Mouse (Mus musculus) ES-E14 (cell line): ENCODE measurements at regions not wholly inside any gene's neighbourhood (a gene's known extent, or its start where the extent isn't known, plus 50 kb on each side); places are given as distances from the start of the nearest gene placed in this dataset.

Experiments
- DNase-seq: peaks from one replicate; pipeline ENCODE4 v3.0.0-alpha.2; 2013; ENCODE audit warnings: low read depth, low spot score
- H3K27ac ChIP-seq: 2 replicates; pipeline ENCODE4 v1.5.1; 2012; ENCODE audit warnings: low read depth, mild to moderate bottlenecking, low read length, moderate library complexity, mixed read lengths; ENCODE audit not compliant: poor library complexity, insufficient read depth, severe bottlenecking
- H3K36me3 ChIP-seq: 2 replicates; pipeline ENCODE4 v1.6.1; 2012; ENCODE audit warnings: mild to moderate bottlenecking, low read length, moderate library complexity, mixed read lengths; ENCODE audit not compliant: control insufficient read depth, poor library complexity, insufficient read depth, severe bottlenecking
- H3K4me1 ChIP-seq, 2 experiments: fragments of 150-350 bp in 1 of 2; sonication (generic) in 1 of 2; 2 replicates each; pipeline ENCODE4 v1.6.1; 2012; ENCODE audit warnings: low read length in 2 of 2, mild to moderate bottlenecking in 1 of 2, mixed read lengths in 1 of 2; ENCODE audit not compliant: control insufficient read depth in 2 of 2, insufficient read depth in 2 of 2, poor library complexity in 1 of 2
- H3K4me3 ChIP-seq, 2 experiments: fragments of 150-350 bp in 1 of 2; sonication (generic) in 1 of 2; 2 replicates each; pipeline ENCODE4 v1.5.1; 2012; ENCODE audit warnings: low read length in 2 of 2, low read depth in 1 of 2, mild to moderate bottlenecking in 1 of 2, mixed read lengths in 1 of 2; ENCODE audit not compliant: insufficient read depth in 1 of 2, poor library complexity in 1 of 2, severe bottlenecking in 1 of 2
- H3K9ac ChIP-seq: 2 replicates; pipeline ENCODE4 v1.6.1; 2012; ENCODE audit warnings: low read depth, mild to moderate bottlenecking, low read length, mixed read lengths; ENCODE audit not compliant: poor library complexity, insufficient read depth, severe bottlenecking
- H3K9me3 ChIP-seq: fragments of 150-350 bp; sonication (generic); 2 replicates; pipeline ENCODE4 v1.6.1; 2012; ENCODE audit warnings: low read depth, mild to moderate bottlenecking, low read length; ENCODE audit not compliant: control insufficient read depth, insufficient read depth
- CHD2 ChIP-seq: IDR thresholded peaks from 2 replicates; pipeline ENCODE4 v1.6.1; 2014; ENCODE audit warnings: mild to moderate bottlenecking, low read depth, low read length, inconsistent platforms
- HCFC1 ChIP-seq: IDR thresholded peaks from 2 replicates; pipeline ENCODE4 v1.6.1; 2012; ENCODE audit warnings: low read length, inconsistent platforms, borderline replicate concordance; ENCODE audit not compliant: insufficient read depth
- MAFK ChIP-seq: IDR thresholded peaks from 2 replicates; pipeline ENCODE4 v1.6.1; 2014; ENCODE audit warnings: mild to moderate bottlenecking, low read depth, low read length, inconsistent platforms; ENCODE audit not compliant: insufficient read depth
- ZC3H11A ChIP-seq: IDR thresholded peaks from 2 replicates; pipeline ENCODE4 v1.6.1; 2012; ENCODE audit warnings: low read depth, mild to moderate bottlenecking, inconsistent platforms, low read length, borderline replicate concordance
- ZNF384 ChIP-seq: IDR thresholded peaks from 2 replicates; pipeline ENCODE4 v1.6.1; 2012; ENCODE audit warnings: low read depth, low read length, inconsistent platforms
- in situ Hi-C, 2 experiments: fragments of 600-800 bp; cut with MboI; formaldehyde crosslinking; loops; one replicate each; pipeline ENCODE4 v1.15.1; 2025; ENCODE audit warnings: low sequenced_read_pairs in 2 of 2, inconsistent platforms in 1 of 2; ENCODE audit not compliant: unreplicated experiment in 2 of 2

DNA sequence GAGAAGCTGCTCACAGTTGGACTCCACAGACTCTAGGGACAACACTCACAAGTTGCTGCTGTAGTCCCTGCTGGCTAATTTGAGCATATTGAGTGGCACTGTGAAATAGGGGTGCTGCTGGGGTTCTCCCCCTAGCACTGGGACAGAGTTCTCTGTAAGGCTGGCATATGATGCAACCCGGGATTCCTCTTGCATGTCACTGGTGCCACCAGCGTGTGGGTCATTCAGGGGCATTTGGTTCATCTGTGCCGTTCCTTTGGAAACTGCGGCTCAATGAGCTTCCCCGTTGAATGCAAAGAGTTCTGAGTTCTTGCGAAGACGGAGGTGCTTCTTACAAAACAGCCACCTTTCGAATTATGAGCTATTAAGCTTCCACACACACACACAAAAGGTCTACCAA is 486.6 kb upstream of the Gm19410 start:
- H3K9me3 ChIP-seq: no peaks in the 10 kb centered on the region
- no peak overlapping the region for H3K4me3 ChIP-seq
- DNase-seq: no peak
- no peak for TF ChIP-seq ZNF384
- TF ChIP-seq CHD2: no peak
- no peaks in the 10 kb centered on the region for H3K36me3 ChIP-seq
- in situ Hi-C loops: no loop called here
- H3K9ac ChIP-seq: no peak overlapping the region
- no peak overlapping the region for H3K27ac ChIP-seq
- no peaks in the 10 kb centered on the region for H3K4me1 ChIP-seq

DNA sequence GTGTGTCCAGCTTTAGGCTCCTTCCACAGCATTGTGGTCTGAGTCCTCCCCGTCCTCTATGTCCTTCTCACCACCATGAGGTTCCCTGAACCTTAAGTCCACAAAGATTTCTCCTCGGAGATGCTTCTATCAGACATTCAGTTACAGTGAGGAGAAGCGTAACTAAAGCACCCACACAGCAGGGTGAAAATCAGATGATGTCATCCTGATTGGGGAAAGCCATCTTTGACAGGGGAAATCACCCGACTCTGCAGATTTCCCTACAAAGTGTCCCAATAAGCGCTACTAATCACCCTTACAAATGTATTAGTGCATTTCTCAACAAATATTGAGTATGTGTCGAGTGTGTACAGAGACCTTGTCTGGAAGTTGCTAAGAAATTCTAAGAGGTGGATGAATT is 484.8 kb upstream of the Gm19410 start:
- H3K4me1 ChIP-seq: no peaks in the 10 kb centered on the region
- H3K9ac ChIP-seq: no peak overlapping the region
- H3K27ac ChIP-seq: no peak overlapping the region
- in situ Hi-C loops: no loop called here
- H3K4me3 ChIP-seq: no peak overlapping the region
- no peaks in the 10 kb centered on the region for H3K9me3 ChIP-seq
- DNase-seq: no peak
- H3K36me3 ChIP-seq: no peaks in the 10 kb centered on the region
- TF ChIP-seq CHD2: no peak
- no peak for TF ChIP-seq HCFC1
- no peak for TF ChIP-seq ZC3H11A
- no peak for TF ChIP-seq MAFK
- no peak for TF ChIP-seq ZNF384

DNA sequence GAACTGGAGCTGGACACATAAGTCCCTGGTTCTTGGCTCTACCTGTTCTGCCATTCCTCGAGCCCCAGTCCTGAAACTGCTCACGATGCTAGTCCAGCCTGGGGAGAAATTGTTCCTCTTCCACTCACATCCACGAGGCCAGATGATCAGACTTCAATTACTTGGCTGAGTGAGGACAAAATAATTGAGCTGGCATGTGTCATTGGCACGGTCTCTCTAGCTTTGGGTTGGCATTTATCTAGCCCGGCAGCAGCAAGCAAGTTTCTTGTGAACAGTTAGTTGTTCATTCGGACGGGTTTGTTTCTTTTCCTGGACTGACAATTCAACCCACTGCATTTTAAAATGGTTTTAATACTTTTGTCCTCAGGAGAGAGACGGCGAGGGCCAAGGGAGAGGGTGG is 482.2 kb upstream of the Gm19410 start:
- DNase-seq: no peak
- no peak for TF ChIP-seq MAFK
- TF ChIP-seq ZC3H11A: no peak
- TF ChIP-seq CHD2: no peak
- TF ChIP-seq ZNF384: no peak
- no peak for TF ChIP-seq HCFC1
- no peak overlapping the region for H3K9ac ChIP-seq
- H3K4me1 ChIP-seq: no peaks in the 10 kb centered on the region
- no peaks in the 10 kb centered on the region for H3K9me3 ChIP-seq
- no peaks in the 10 kb centered on the region for H3K36me3 ChIP-seq
- no peak overlapping the region for H3K27ac ChIP-seq
- H3K4me3 ChIP-seq: no peak overlapping the region
- in situ Hi-C loops: no loop called here

DNA sequence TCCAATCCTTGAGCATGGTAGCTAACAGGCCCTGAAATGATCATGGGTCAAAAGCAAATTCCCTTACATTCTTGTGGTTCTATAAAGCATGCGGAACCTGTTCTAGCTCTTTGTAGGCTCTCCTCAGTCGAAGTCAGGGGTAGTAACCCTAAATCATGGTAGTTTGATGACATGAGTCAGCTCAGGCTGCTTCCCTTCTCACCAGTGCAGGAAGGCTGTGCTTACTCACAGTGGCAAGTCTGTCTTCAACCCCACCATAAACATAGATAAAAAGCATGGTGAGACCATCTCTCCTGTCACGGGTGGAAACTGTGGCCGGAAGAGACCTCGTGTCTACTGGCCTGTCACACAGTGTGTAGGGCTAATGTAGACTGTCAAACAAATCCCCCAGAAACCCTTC is 476.6 kb upstream of the Gm19410 start:
- H3K4me3 ChIP-seq: no peak overlapping the region
- TF ChIP-seq CHD2: no peak
- no peak for TF ChIP-seq ZC3H11A
- in situ Hi-C loops: no loop called here

DNA sequence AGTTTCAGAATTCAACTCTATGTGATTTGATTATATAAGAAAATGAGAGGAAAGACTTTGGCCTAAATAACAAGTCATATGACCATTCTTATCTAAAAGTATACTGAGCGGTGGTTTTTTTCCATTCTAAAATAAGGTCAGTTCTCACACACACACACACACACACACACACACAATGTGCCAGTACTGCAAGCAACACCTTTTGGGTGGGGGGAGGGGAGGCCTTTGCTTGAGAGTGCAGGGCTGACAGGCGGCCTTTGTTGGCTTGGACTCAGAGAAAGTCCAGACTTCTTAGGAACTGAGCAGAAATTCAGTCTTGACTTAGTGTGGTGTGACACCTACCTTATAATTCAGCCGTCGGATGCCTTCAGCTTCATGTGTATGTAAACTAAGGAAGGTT is 475.6 kb upstream of the Gm19410 start:
- Histone ChIP-seq H3K36me3 (no peaks in the 10 kb centered on the region), H3K9me3 (no peaks in the 10 kb centered on the region), H3K9ac (no peak overlapping the region), H3K4me3 (no peak overlapping the region), H3K4me1 (no peaks in the 10 kb centered on the region), H3K27ac (no peak overlapping the region)
- in situ Hi-C loops: no loop called here
- no peak for DNase-seq
- no peak for TF ChIP-seq ZNF384
- TF ChIP-seq CHD2: no peak
- TF ChIP-seq ZC3H11A: no peak
- no peak for TF ChIP-seq MAFK
- no peak for TF ChIP-seq HCFC1

More for the DNA sequence above, 476.6 kb upstream of the Gm19410 start:
- Histone ChIP-seq H3K4me1 (no peaks in the 10 kb centered on the region), H3K36me3 (no peaks in the 10 kb centered on the region), H3K9ac (no peak overlapping the region), H3K27ac (no peak overlapping the region), H3K9me3 (no peaks in the 10 kb centered on the region)
- no peak for DNase-seq
